In genomic region chr12:85346374-85346773, GRCm38 (mm10) we compare ENCODE assay signal across 9 mouse cellular contexts. TPM values are rescaled to one million over a fixed set of nuclear protein-coding genes. Genes with fewer than 3 reads are reported as not detected.
DNase-seq lines count a peak whose midpoint lies in the region; ATAC-seq lines count a peak whose summit lies in the region.
"Had no signal": no experiment of that assay in that cellular context is flagged by ENCODE, and none has a peak within 500 bp of the region (broad histone marks: within the 10 kb centered on the region; RNA-seq: fewer than 3 reads in every experiment).

No protein-coding gene starts in this region.

- no peak overlapping the region for H3K4me3 ChIP-seq in embryonic facial prominence, embryonic 11.5 days (ENCODE audit: low read depth, low read length)
- no peak overlapping the region for H3K4me3 ChIP-seq in lung, embryonic 16.5 days (ENCODE audit: low read length)
- H3K4me3 ChIP-seq: heart, embryonic 13.5 days had no signal

- H3K27me3 ChIP-seq in embryonic facial prominence, embryonic 11.5 days (ENCODE audit: control insufficient read depth, insufficient read depth, low read length) = no peaks in the 10 kb centered on the region
- no peaks in the 10 kb centered on the region for H3K27me3 ChIP-seq in lung, embryonic 16.5 days (ENCODE audit: control insufficient read depth, insufficient read depth, low read depth, low read length)
- H3K27me3 ChIP-seq: heart, embryonic 13.5 days had no signal

- ATAC-seq in embryonic facial prominence, embryonic 11.5 days (replicated peaks; ENCODE audit: insufficient number of reproducible peaks, low FRiP score, low TSS enrichment, low read depth) = no peak
- peak; percentile 59 for ATAC-seq in lung, embryonic 16.5 days (ENCODE audit: low read depth)

- no peaks in the 10 kb centered on the region for H3K4me1 ChIP-seq in embryonic facial prominence, embryonic 11.5 days (ENCODE audit: control insufficient read depth, insufficient read depth, low read length)
- H3K4me1 ChIP-seq in lung, embryonic 16.5 days (replicated peaks; ENCODE audit: control insufficient read depth, insufficient read depth, low read length) = peaks cover 2% of the 10 kb centered on the region; the same call in 1 of the 2 replicates

- no peak overlapping the region for H3K4me2 ChIP-seq in embryonic facial prominence, embryonic 11.5 days (ENCODE audit: low read depth, low read length)
- no peak overlapping the region for H3K4me2 ChIP-seq in lung, embryonic 16.5 days (ENCODE audit: low read depth, low read length)
- H3K4me2 ChIP-seq: heart, embryonic 13.5 days had no signal

- no peak overlapping the region for H3K27ac ChIP-seq in embryonic facial prominence, embryonic 11.5 days (replicated peaks; ENCODE audit: low read depth, low read length)
- H3K27ac ChIP-seq in lung, embryonic 16.5 days (ENCODE audit: low read length) = no peak overlapping the region

- DNase-seq in adrenal gland, adult 2 months = peak; percentile 54
- no peak for DNase-seq in adrenal gland, adult 18-20 months (ENCODE audit: low spot score in 2 of 2)
- peak; percentile 54 to 69 for DNase-seq in right cerebral cortex, adult 2 months (ENCODE audit: low spot score in 2 of 2)
- DNase-seq in right cerebral cortex, postnatal 25 days = no peak
- DNase-seq in embryonic facial prominence, embryonic 11.5 days (ENCODE audit: low spot score) = peak; percentile 87
- peak; percentile 41 to 54 for DNase-seq in kidney, adult 8-10 months
- DNase-seq in spleen, postnatal 4 days (ENCODE audit: low spot score in 2 of 2) = peak; percentile 39 to 67

- H3K9me3 ChIP-seq in embryonic facial prominence, embryonic 11.5 days (replicated peaks; ENCODE audit: control insufficient read depth, low read length) = no peaks in the 10 kb centered on the region
- H3K9me3 ChIP-seq in lung, embryonic 16.5 days (ENCODE audit: control insufficient read depth, low read length) = no peaks in the 10 kb centered on the region
- H3K9me3 ChIP-seq: heart, embryonic 13.5 days had no signal

- H3K9ac ChIP-seq in embryonic facial prominence, embryonic 11.5 days (replicated peaks; ENCODE audit: low read length) = no peak overlapping the region
- no peak overlapping the region for H3K9ac ChIP-seq in lung, embryonic 16.5 days (ENCODE audit: low read length)
- H3K9ac ChIP-seq: heart, embryonic 13.5 days had no signal

- no peaks in the 10 kb centered on the region for H3K36me3 ChIP-seq in embryonic facial prominence, embryonic 11.5 days (replicated peaks; ENCODE audit: control insufficient read depth, insufficient read depth, low read depth, low read length)
- peaks cover 8% of the 10 kb centered on the region for H3K36me3 ChIP-seq in lung, embryonic 16.5 days (ENCODE audit: control insufficient read depth, insufficient read depth, low read length)

- WGBS in embryonic facial prominence, embryonic 11.5 days = 63% methylated on average over 3 of the region's 3 CpGs
- 49% methylated on average over 3 of the region's 3 CpGs for WGBS in lung, embryonic 16.5 days

RNA-seq across cellular contexts. Expression of gene Nek9, which starts 7.2 kb away (rescaled TPM):
- total RNA-seq in adrenal gland, adult 2 months (2021) = 10 to 100 TPM; 71.0 to 95.8 TPM
- polyA plus RNA-seq in adrenal gland, adult 2 months (2012; rRNA removed) = 25.3 and 26.6 TPM in 2 replicates
- total RNA-seq in adrenal gland, adult 18-20 months (2021) = 10 to 100 TPM; 90.7 to 95.5 TPM
- 15.2 and 15.7 TPM in 2 replicates for polyA plus RNA-seq in embryonic facial prominence, embryonic 11.5 days (2014; fragmentation: Nextera tagmentation; extraction: Ambion mirVana)
- 20.7 and 20.9 TPM in 2 replicates for polyA plus RNA-seq in lung, embryonic 16.5 days (2015; fragmentation: Nextera tagmentation; extraction: Ambion mirVana)

RNA-seq across cellular contexts. Expression of gene Tmed10, which starts 28.3 kb away (rescaled TPM):
- 100 to 1,000 TPM; 299 to 348 TPM for total RNA-seq in adrenal gland, adult 2 months (2021)
- 433 and 460 TPM in 2 replicates for polyA plus RNA-seq in adrenal gland, adult 2 months (2012; rRNA removed)
- 100 to 1,000 TPM; 234 to 328 TPM for total RNA-seq in adrenal gland, adult 18-20 months (2021)
- polyA plus RNA-seq in embryonic facial prominence, embryonic 11.5 days (2014; fragmentation: Nextera tagmentation; extraction: Ambion mirVana) = 297 and 302 TPM in 2 replicates
- polyA plus RNA-seq in lung, embryonic 16.5 days (2015; fragmentation: Nextera tagmentation; extraction: Ambion mirVana) = 332 and 342 TPM in 2 replicates

RNA-seq across cellular contexts. Expression of gene Zc2hc1c, which starts 58.0 kb away (rescaled TPM):
- 1 to 10 TPM; 1.2 to 2.5 TPM for total RNA-seq in adrenal gland, adult 2 months (2021)
- polyA plus RNA-seq in adrenal gland, adult 2 months (2012; rRNA removed) = 0.29 and 0.57 TPM in 2 replicates
- total RNA-seq in adrenal gland, adult 18-20 months (2021) = 1 to 10 TPM; 1.8 to 2.1 TPM
- polyA plus RNA-seq in embryonic facial prominence, embryonic 11.5 days (2014; fragmentation: Nextera tagmentation; extraction: Ambion mirVana) = 0.89 and 0.95 TPM in 2 replicates
- 2.5 and 2.9 TPM in 2 replicates for polyA plus RNA-seq in lung, embryonic 16.5 days (2015; fragmentation: Nextera tagmentation; extraction: Ambion mirVana)

RNA-seq across cellular contexts. Expression of gene Acyp1, which starts 58.1 kb away (rescaled TPM):
- total RNA-seq in adrenal gland, adult 2 months (2021) = 10 to 100 TPM; 32.2 to 33.3 TPM
- 3.9 and 6.0 TPM in 2 replicates for polyA plus RNA-seq in adrenal gland, adult 2 months (2012; rRNA removed)
- 10 to 100 TPM; 30.1 to 37.4 TPM for total RNA-seq in adrenal gland, adult 18-20 months (2021)
- 49.7 and 58.5 TPM in 2 replicates for polyA plus RNA-seq in embryonic facial prominence, embryonic 11.5 days (2014; fragmentation: Nextera tagmentation; extraction: Ambion mirVana)
- polyA plus RNA-seq in lung, embryonic 16.5 days (2015; fragmentation: Nextera tagmentation; extraction: Ambion mirVana) = 67.5 and 70.2 TPM in 2 replicates

Comparison
In these comparisons a context has a peak if more than half of its experiments do, and no peak if none do; other contexts are left out.
1. DNase-seq: peak in adrenal gland, adult 2 months (single experiment), right cerebral cortex, adult 2 months (2 of 2), embryonic facial prominence, embryonic 11.5 days (single experiment), kidney, adult 8-10 months (2 of 2) and spleen, postnatal 4 days (2 of 2); none in adrenal gland, adult 18-20 months (0 of 2) and right cerebral cortex, postnatal 25 days (single experiment).